Mouse (Mus musculus): ENCODE measurements around the gene Tspan17.

- no peak for TF ChIP-seq POLR2A (IDR thresholded peaks at IDR 0.05; ENCODE audit: low read depth, low read length)
- no peak for TF ChIP-seq CTCF (conservative IDR thresholded peaks at IDR 0.05; ENCODE audit: insufficient read depth, insufficient read length, low read depth, low read length)
Observed at GRCm38 (mm10) chr13:54760906-54761305, 28.3 kb upstream of the Tspan17 start.
